Mouse (Mus musculus) heart, embryonic 16.5 days (tissue): Measurements from ENCODE around the gene Rmdn2. TPM values are rescaled to one million over a fixed set of nuclear protein-coding genes. Genes with fewer than 3 reads are reported as not detected.

Experiments
- ATAC-seq: fragments of 200-750 bp; cut with Nextera tagmentation; replicated peaks from 2 replicates; pipeline ENCODE4 v1.8.0; 2017; ENCODE audit warnings: moderate number of reproducible peaks; ENCODE audit not compliant: insufficient read depth, low FRiP score; ENCODE audit errors: extremely low read depth
- H3K27ac ChIP-seq: fragments of 300-500 bp; sonication (generic); 2 replicates; pipeline ENCODE4 v1.5.1; 2014; ENCODE audit warnings: mild to moderate bottlenecking, low read length, control low read depth, moderate library complexity
- H3K27me3 ChIP-seq: fragments of 300-500 bp; sonication (generic); 2 replicates; pipeline ENCODE4 v1.6.1; 2014; ENCODE audit warnings: low read length, mixed read lengths; ENCODE audit not compliant: control insufficient read depth, insufficient read depth
- H3K36me3 ChIP-seq: fragments of 300-500 bp; sonication (generic); 2 replicates; pipeline ENCODE4 v1.6.1; 2014; ENCODE audit not compliant: control insufficient read depth, insufficient read depth
- H3K4me1 ChIP-seq: fragments of 300-500 bp; sonication (generic); 2 replicates; pipeline ENCODE4 v1.6.1; 2014; ENCODE audit warnings: low read length, mixed read lengths; ENCODE audit not compliant: control insufficient read depth, insufficient read depth
- H3K4me2 ChIP-seq: fragments of 300-500 bp; sonication (generic); 2 replicates; pipeline ENCODE4 v1.6.1; 2014; ENCODE audit warnings: low read depth, mild to moderate bottlenecking, control low read depth, low read length
- H3K4me3 ChIP-seq: fragments of 300-500 bp; sonication (generic); 2 replicates; pipeline ENCODE4 v1.5.1; 2014; ENCODE audit warnings: mild to moderate bottlenecking, control low read depth, low read length
- H3K9ac ChIP-seq: fragments of 300-500 bp; sonication (generic); 2 replicates; pipeline ENCODE4 v1.6.1; 2014; ENCODE audit warnings: low read length, control low read depth
- H3K9me3 ChIP-seq: fragments of 300-500 bp; sonication (generic); replicated peaks from 2 replicates; pipeline ENCODE4 v1.6.1; 2016; ENCODE audit warnings: low read length; ENCODE audit not compliant: control insufficient read depth
- WGBS: fragments of 180-500 bp; shearing (Covaris S2); extraction: QIAGEN DNeasy Blood & Tissue Kit; methylation state at CpG from one replicate; pipeline ENCODE4 v1.1.7; 2014; 5-methylcytosine and 5-hydroxymethylcytosine counted together
- polyA plus RNA-seq: library from polyadenylated mRNA; unstranded; fragments of >200 nt; fragmentation: Nextera tagmentation; extraction: Ambion mirVana; gene quantifications from 2 replicates; pipeline ENCODE4 v1.2.1, GENCODE M21; 2015

Rmdn2 gene
- polyA plus RNA-seq, 1 experiment from 2014 or later = 11.7 TPM

- H3K36me3 ChIP-seq = no peaks in the 10 kb centered on the region
- 75% methylated on average over 1 of the region's 1 CpGs for WGBS
- H3K27ac ChIP-seq = no peak overlapping the region
- no peak for ATAC-seq
- no peak overlapping the region for H3K4me3 ChIP-seq
- H3K9ac ChIP-seq = no peak overlapping the region
- H3K4me1 ChIP-seq = peaks cover 3% of the 10 kb centered on the region
- H3K4me2 ChIP-seq = no peak overlapping the region
- H3K9me3 ChIP-seq = no peaks in the 10 kb centered on the region
- H3K27me3 ChIP-seq = no peaks in the 10 kb centered on the region
These were observed 2.0 kb upstream of the Rmdn2 start for GRCm38 (mm10) chr17:79609697-79610096.

GRCm38 (mm10) chr17:79610163-79610755 lies 1.4 kb upstream of the Rmdn2 start:
- Histone ChIP-seq H3K27ac (peak overlapping the region; percentile 16; the same call in 1 of the 2 replicates), H3K9me3 (no peaks in the 10 kb centered on the region), H3K27me3 (no peaks in the 10 kb centered on the region), H3K36me3 (no peaks in the 10 kb centered on the region), H3K4me3 (no peak overlapping the region), H3K4me1 (peaks cover 3% of the 10 kb centered on the region), H3K4me2 (no peak overlapping the region), H3K9ac (no peak overlapping the region)
- ATAC-seq = no peak
- WGBS = 57% methylated on average over 9 of the region's 9 CpGs

DNA sequence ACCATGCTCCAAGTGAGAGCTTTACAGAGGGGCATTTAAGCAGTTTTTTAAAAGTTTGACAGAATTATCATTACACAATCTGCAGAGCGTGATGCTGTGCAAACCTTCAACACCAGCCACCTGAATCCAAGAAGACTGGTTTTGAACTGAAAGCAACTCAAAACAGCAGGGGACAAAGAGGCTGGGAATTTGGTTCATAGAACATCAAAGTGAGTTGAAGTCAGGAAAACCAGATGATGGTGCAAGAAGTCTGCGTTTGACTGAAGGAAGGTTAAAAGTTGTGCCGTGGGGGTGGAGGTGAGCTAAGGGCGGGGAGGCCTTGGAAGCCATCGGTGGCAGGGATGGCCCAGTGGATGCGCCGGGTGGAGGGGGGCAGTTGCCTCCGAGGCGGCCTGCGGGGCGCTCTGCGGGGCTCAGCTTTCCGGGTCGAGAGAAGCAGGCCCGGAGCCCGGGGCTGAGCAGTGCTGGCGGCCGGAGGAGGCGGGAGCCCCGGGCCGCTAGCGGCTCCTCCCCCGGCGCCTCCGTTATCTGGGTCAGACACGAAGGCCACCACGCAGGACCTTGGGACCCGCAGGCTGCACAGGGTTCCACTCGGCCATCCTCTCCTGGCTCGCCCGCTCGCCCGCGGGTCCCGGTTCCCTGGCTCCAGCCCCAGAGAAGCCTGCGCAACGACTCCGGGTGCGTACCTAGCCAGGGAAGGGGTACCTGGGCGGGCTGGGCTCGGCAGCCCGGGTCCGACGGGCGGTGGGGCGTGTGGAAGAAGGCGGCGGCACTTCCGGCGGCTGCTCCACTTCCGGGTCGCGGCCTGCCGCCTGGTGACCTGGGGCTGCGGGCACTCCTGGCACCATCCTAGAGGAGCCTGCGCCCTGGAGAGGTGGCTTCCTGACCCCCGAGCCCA lies 3.3 kb downstream of the Rmdn2 start:
- Histone ChIP-seq H3K27ac (peak overlapping the region; percentile 90), H3K4me3 (peak overlapping the region; percentile 92), H3K9me3 (no peaks in the 10 kb centered on the region), H3K27me3 (no peaks in the 10 kb centered on the region), H3K36me3 (no peaks in the 10 kb centered on the region), H3K4me2 (peak overlapping the region; percentile 64), H3K4me1 (peaks cover 3% of the 10 kb centered on the region), H3K9ac (peak overlapping the region; percentile 95)
- 1% methylated on average over 47 of the region's 57 CpGs for WGBS
- ATAC-seq = peak; percentile 92

- Histone ChIP-seq H3K27ac (no peak overlapping the region), H3K9ac (no peak overlapping the region), H3K4me3 (peak overlapping the region; percentile 92), H3K9me3 (no peaks in the 10 kb centered on the region), H3K27me3 (no peaks in the 10 kb centered on the region), H3K4me2 (peak overlapping the region; percentile 64), H3K4me1 (peaks cover 3% of the 10 kb centered on the region; the same call in 1 of the 2 replicates), H3K36me3 (no peaks in the 10 kb centered on the region)
- 83% methylated on average over 9 of the region's 9 CpGs for WGBS
- no peak for ATAC-seq
These were observed 4.2 kb downstream of the Rmdn2 start for GRCm38 (mm10) chr17:79615897-79616296.

DNA sequence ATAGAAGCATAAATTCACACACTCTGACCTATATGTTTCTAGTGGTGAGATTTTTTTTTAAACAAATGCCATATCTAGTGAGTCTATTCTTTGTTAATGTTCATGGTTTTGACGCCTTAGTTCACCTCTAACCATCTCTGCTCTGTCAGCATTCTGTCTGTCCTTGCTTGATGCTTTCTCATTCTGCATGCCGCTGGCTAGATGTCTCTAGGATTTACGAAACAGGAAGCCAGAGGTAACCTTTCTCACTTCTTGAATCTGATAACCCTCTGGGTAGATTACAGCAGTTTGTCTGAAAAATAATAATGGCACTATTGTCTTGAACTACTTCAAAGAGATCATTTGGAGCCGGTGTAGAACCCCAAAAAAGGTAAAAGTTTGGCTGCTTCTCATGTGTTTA lies 5.0 kb downstream of the Rmdn2 start:
- H3K4me3 ChIP-seq = no peak overlapping the region
- no peaks in the 10 kb centered on the region for H3K9me3 ChIP-seq
- ATAC-seq = no peak
- H3K36me3 ChIP-seq = no peaks in the 10 kb centered on the region
- H3K27me3 ChIP-seq = no peaks in the 10 kb centered on the region
- peaks cover 3% of the 10 kb centered on the region; the same call in 1 of the 2 replicates for H3K4me1 ChIP-seq
- WGBS = 79% methylated on average over 4 of the region's 4 CpGs
- no peak overlapping the region for H3K9ac ChIP-seq
- no peak overlapping the region for H3K4me2 ChIP-seq
- H3K27ac ChIP-seq = no peak overlapping the region

- Histone ChIP-seq H3K27ac (no peak overlapping the region), H3K27me3 (no peaks in the 10 kb centered on the region), H3K9me3 (no peaks in the 10 kb centered on the region), H3K4me1 (peaks cover 3% of the 10 kb centered on the region; the same call in 1 of the 2 replicates), H3K4me3 (no peak overlapping the region), H3K36me3 (no peaks in the 10 kb centered on the region), H3K9ac (no peak overlapping the region), H3K4me2 (no peak overlapping the region)
- WGBS = 86% methylated on average over 10 of the region's 10 CpGs
- ATAC-seq = no peak
These were observed 6.8 kb downstream of the Rmdn2 start for GRCm38 (mm10) chr17:79618455-79618854.

DNA sequence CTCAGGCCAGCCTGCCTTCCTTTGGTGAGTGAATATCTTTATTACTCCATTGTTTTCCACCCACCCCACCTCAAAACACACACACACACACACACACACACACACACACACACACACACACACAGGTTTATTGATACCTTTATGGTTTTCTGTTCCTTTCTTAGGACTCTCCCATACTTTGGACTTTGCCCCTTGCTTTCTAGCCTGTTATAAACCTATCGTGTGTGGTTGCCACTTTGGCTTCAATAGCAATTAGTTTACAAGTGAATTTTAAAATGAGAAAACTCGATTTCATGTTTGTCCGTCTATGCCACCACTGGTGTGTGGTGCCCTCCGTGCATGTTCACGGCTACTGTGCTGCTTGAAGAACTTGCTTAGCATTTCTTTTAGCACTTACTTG lies 7.3 kb downstream of the Rmdn2 start:
- WGBS = 90% methylated on average over 5 of the region's 5 CpGs
- H3K9ac ChIP-seq = no peak overlapping the region
- no peak for ATAC-seq
- no peaks in the 10 kb centered on the region for H3K36me3 ChIP-seq
- H3K4me1 ChIP-seq = peaks cover 3% of the 10 kb centered on the region; the same call in 1 of the 2 replicates
- H3K27ac ChIP-seq = no peak overlapping the region
- H3K4me2 ChIP-seq = no peak overlapping the region
- H3K4me3 ChIP-seq = no peak overlapping the region
- no peaks in the 10 kb centered on the region for H3K9me3 ChIP-seq
- no peaks in the 10 kb centered on the region for H3K27me3 ChIP-seq

- no peaks in the 10 kb centered on the region for H3K27me3 ChIP-seq
- no peaks in the 10 kb centered on the region for H3K4me1 ChIP-seq
- H3K36me3 ChIP-seq = no peaks in the 10 kb centered on the region
- H3K27ac ChIP-seq = no peak overlapping the region
- no peaks in the 10 kb centered on the region for H3K9me3 ChIP-seq
- ATAC-seq = no peak
- H3K4me3 ChIP-seq = no peak overlapping the region
- WGBS = 94% methylated on average over 6 of the region's 6 CpGs
- no peak overlapping the region for H3K4me2 ChIP-seq
- no peak overlapping the region for H3K9ac ChIP-seq
These were observed 10.4 kb downstream of the Rmdn2 start for GRCm38 (mm10) chr17:79622050-79622449.

- 88% methylated on average over 7 of the region's 7 CpGs for whole genome bisulfite sequencing
- H3K9me3 ChIP-seq = no peaks in the 10 kb centered on the region
These were observed 10.9 kb downstream of the Rmdn2 start for GRCm38 (mm10) chr17:79622574-79622973.

More at GRCm38 (mm10) chr17:79622574-79622973, 10.9 kb downstream of the Rmdn2 start:
- no peaks in the 10 kb centered on the region for H3K36me3 ChIP-seq
- no peak overlapping the region for H3K27ac ChIP-seq
- H3K4me3 ChIP-seq = no peak overlapping the region
- H3K4me1 ChIP-seq = no peaks in the 10 kb centered on the region
- no peak overlapping the region for H3K9ac ChIP-seq
- no peak overlapping the region for H3K4me2 ChIP-seq
- ATAC-seq = no peak
- H3K27me3 ChIP-seq = no peaks in the 10 kb centered on the region
